Mouse (Mus musculus) lung, adult 2 months (tissue): ENCODE results near the gene Lrp1.

ENCODE experiments used
- CTCF ChIP-seq: fragments of 200-500 bp; IDR thresholded peaks from 2 replicates; pipeline ENCODE4 v1.5.1; 2011; ENCODE audit warnings: mild to moderate bottlenecking, low read length, control low read depth; ENCODE audit not compliant: insufficient read depth
- POLR2A ChIP-seq: fragments of 200-500 bp; IDR thresholded peaks from 2 replicates; pipeline ENCODE4 v1.6.1; 2011; ENCODE audit warnings: low read depth, mild to moderate bottlenecking, control low read depth, low read length, borderline replicate concordance; ENCODE audit errors: extremely low read depth

GRCm38 (mm10) chr10:127519041-127519701 is 101.8 kb downstream of the Lrp1 start:
- TF ChIP-seq CTCF (no peak), POLR2A (no peak)
